Mouse (Mus musculus): ENCODE measurements around the gene Myl12a. TPM values are rescaled to one million over a fixed set of nuclear protein-coding genes. Genes with fewer than 3 reads are reported as not detected.

Gene Myl12a
- total and polyA plus RNA-seq, 3 experiments: 617 to 1,002 (median 822) TPM

DNA sequence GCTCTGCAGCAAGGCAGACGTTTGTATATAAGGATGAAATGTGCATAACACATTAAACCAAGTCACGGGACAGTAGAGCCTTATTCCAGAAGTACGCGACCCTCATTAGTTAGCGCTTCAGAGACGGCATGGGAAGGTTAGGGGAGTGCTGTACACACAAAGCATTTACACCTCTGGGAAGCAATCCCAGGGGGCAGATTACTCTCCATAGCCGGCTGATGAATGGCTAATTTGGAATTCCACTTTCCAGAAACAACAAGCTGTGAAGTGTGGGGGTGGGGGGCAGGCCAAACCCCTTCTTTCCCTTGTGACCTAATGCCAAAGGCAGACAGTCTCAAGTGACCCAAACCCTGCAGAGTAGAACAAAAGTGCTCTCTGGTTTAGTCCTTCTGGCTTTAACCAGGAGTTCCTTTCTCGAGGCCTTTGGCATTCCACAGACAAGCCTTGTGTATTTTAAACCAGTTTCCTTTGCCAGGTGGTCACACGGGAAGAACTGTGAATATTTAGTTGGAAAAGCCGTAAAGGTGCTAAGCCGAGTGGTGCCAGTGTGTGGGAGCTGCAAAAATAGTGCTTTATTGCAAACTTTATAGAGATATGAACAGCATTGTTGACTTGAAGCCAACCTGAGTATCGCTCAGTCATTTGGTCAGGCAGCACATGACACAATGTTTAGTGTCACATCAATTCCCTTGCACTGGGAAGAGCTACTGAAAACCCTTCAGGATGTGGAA lies 37.3 kb upstream of the Myl12a start:
- no peak for TF ChIP-seq EP300 (IDR thresholded peaks at IDR 0.05; ENCODE audit: insufficient read depth, low read depth, low read length)
- TF ChIP-seq CTCF (IDR thresholded peaks at IDR 0.05): no peak
- no peak for TF ChIP-seq POLR2A (IDR thresholded peaks at IDR 0.05; ENCODE audit: insufficient read depth, low read depth, low read length)

DNA sequence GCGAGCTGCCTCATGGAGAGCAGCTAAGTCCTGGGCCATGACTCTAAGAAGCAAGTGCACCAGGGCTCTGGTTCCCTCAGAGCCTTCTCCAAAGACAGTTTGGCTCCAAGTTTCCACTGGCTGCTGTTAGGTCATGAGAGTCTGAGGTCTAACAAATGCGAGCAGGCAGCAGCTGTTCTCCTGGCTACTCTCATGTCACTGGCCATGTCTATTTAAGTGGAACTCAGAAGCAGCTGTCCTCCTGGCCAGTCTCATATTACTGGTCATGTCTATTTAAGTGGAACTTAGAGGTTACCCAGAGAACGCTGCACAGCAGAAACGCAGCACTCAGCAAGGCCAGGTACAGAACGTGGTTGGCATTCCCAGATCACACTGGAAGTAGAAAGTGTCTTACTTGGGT lies 36.1 kb upstream of the Myl12a start:
- 41% methylated on average over 5 of the region's 5 CpGs for WGBS
- TF ChIP-seq EP300 (IDR thresholded peaks at IDR 0.05; ENCODE audit: insufficient read depth, low read depth, low read length) (peak; percentile 97), POLR2A (IDR thresholded peaks at IDR 0.05; ENCODE audit: insufficient read depth, low read depth, low read length) (peak; percentile 38; the same call in 1 of the 2 replicates), CTCF (IDR thresholded peaks at IDR 0.05) (no peak)
- Histone ChIP-seq H3K36me3 (ENCODE audit: control insufficient read depth, insufficient read depth, low read length) (peaks cover 30% of the 10 kb centered on the region), H3K4me3 (no peak overlapping the region), H3K27me3 (ENCODE audit: control insufficient read depth, insufficient read depth, low read length) (no peaks in the 10 kb centered on the region), H3K79me2 (replicated peaks; ENCODE audit: control insufficient read depth, insufficient read depth, low read length) (no peaks in the 10 kb centered on the region), H3K4me1 (ENCODE audit: control insufficient read depth, insufficient read depth, low read length) (peaks cover 12% of the 10 kb centered on the region), H3K9ac (ENCODE audit: low read depth, low read length) (no peak overlapping the region), H3K27ac (peak overlapping the region; percentile 67)
- peak; percentile 49 to 76 for DNase-seq
- intact Hi-C loops (cut with DNase I): no loop called here

More for the DNA sequence above, 37.3 kb upstream of the Myl12a start:
- H3K4me3 ChIP-seq: no peak overlapping the region
- intact Hi-C loops (cut with DNase I): loop anchor here (5.0 kb wide), 1 partner anchor 33 kb away; no protein-coding TSS in a partner anchor
- H3K4me1 ChIP-seq (ENCODE audit: control insufficient read depth, insufficient read depth, low read length): peaks cover 12% of the 10 kb centered on the region
- H3K36me3 ChIP-seq (ENCODE audit: control insufficient read depth, insufficient read depth, low read length): peaks cover 25% of the 10 kb centered on the region
- peak overlapping the region; percentile 38; the same call in 1 of the 2 replicates for H3K9ac ChIP-seq (ENCODE audit: low read depth, low read length)
- DNase-seq: no peak
- peak overlapping the region; percentile 67 for H3K27ac ChIP-seq
- H3K79me2 ChIP-seq (replicated peaks; ENCODE audit: control insufficient read depth, insufficient read depth, low read length): no peaks in the 10 kb centered on the region
- H3K27me3 ChIP-seq (ENCODE audit: control insufficient read depth, insufficient read depth, low read length): no peaks in the 10 kb centered on the region
- WGBS: 33% methylated on average over 12 of the region's 12 CpGs

GRCm38 (mm10) chr17:71037188-71037587 lies 34.5 kb upstream of the Myl12a start:
- intact Hi-C loops (cut with DNase I): no loop called here
- Histone ChIP-seq H3K79me2 (replicated peaks; ENCODE audit: control insufficient read depth, insufficient read depth, low read length) (no peaks in the 10 kb centered on the region), H3K36me3 (ENCODE audit: control insufficient read depth, insufficient read depth, low read length) (peaks cover 30% of the 10 kb centered on the region), H3K27ac (no peak overlapping the region), H3K9ac (ENCODE audit: low read depth, low read length) (no peak overlapping the region), H3K4me3 (no peak overlapping the region), H3K4me1 (ENCODE audit: control insufficient read depth, insufficient read depth, low read length) (peaks cover 12% of the 10 kb centered on the region), H3K27me3 (ENCODE audit: control insufficient read depth, insufficient read depth, low read length) (no peaks in the 10 kb centered on the region)
- no peak for DNase-seq
- no peak for TF ChIP-seq EP300 (IDR thresholded peaks at IDR 0.05; ENCODE audit: insufficient read depth, low read depth, low read length)
- no peak for TF ChIP-seq POLR2A (IDR thresholded peaks at IDR 0.05; ENCODE audit: insufficient read depth, low read depth, low read length)
- no peak for TF ChIP-seq CTCF (IDR thresholded peaks at IDR 0.05)
- WGBS: 67% methylated on average over 7 of the region's 7 CpGs

DNA sequence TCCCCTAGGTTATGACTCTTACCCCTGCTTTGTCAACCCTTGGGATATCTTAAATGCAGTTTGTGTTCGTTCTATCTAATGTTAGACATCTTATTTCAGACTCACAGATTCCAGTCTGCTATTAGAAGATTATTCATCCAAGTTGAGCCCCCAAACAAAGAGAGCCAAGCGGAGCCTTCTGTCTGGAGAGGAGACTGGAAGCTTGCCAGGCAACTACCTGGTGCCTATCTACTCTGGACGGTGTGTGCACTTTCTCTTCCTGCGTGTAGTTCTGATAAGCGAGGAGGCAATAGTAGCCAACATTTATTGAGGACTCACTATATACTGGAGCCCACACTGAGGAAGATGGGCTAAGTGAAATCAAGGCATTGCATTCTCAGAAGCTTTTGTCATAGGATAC lies 31.8 kb upstream of the Myl12a start:
- no peak for DNase-seq

DNA sequence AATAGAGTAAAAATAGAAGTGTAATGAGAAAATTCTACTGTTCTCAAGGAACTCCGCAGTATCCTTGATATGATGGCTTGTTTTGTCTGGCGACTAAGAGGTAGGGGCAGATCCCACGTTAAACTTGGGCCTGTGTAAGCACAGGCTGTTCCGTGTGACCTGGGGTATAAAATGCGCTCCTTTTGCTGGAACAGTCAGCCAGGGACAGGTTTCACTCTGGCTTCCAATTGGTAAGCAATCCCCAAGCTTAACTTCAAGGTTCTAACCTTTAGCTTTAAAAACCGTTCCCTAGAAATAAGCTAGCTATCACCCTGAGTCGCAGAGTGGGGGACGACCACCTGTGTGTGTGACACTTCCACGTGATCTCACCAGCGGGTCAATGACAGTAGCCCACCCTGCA lies 30.0 kb upstream of the Myl12a start:
- Histone ChIP-seq H3K27me3 (ENCODE audit: control insufficient read depth, insufficient read depth, low read length) (no peaks in the 10 kb centered on the region), H3K4me3 (no peak overlapping the region), H3K36me3 (ENCODE audit: control insufficient read depth, insufficient read depth, low read length) (peaks cover 19% of the 10 kb centered on the region), H3K9ac (ENCODE audit: low read depth, low read length) (no peak overlapping the region), H3K79me2 (replicated peaks; ENCODE audit: control insufficient read depth, insufficient read depth, low read length) (no peaks in the 10 kb centered on the region), H3K4me1 (ENCODE audit: control insufficient read depth, insufficient read depth, low read length) (peaks cover 2% of the 10 kb centered on the region; the same call in 1 of the 2 replicates), H3K27ac (no peak overlapping the region)
- no peak for TF ChIP-seq EP300 (IDR thresholded peaks at IDR 0.05; ENCODE audit: insufficient read depth, low read depth, low read length)
- TF ChIP-seq POLR2A (IDR thresholded peaks at IDR 0.05; ENCODE audit: insufficient read depth, low read depth, low read length): no peak
- no peak for TF ChIP-seq CTCF (IDR thresholded peaks at IDR 0.05)
- 63% methylated on average over 10 of the region's 10 CpGs for WGBS
- no peak for DNase-seq
- intact Hi-C loops (cut with DNase I): no loop called here

More for the DNA sequence above, 31.8 kb upstream of the Myl12a start:
- WGBS: 40% methylated on average over 5 of the region's 5 CpGs
- peaks cover 26% of the 10 kb centered on the region for H3K36me3 ChIP-seq (ENCODE audit: control insufficient read depth, insufficient read depth, low read length)
- no peak overlapping the region for H3K4me3 ChIP-seq
- no peak for TF ChIP-seq EP300 (IDR thresholded peaks at IDR 0.05; ENCODE audit: insufficient read depth, low read depth, low read length)
- no peak for TF ChIP-seq CTCF (IDR thresholded peaks at IDR 0.05)
- TF ChIP-seq POLR2A (IDR thresholded peaks at IDR 0.05; ENCODE audit: insufficient read depth, low read depth, low read length): no peak
- H3K27ac ChIP-seq: no peak overlapping the region
- no peaks in the 10 kb centered on the region for H3K27me3 ChIP-seq (ENCODE audit: control insufficient read depth, insufficient read depth, low read length)
- no peak overlapping the region for H3K9ac ChIP-seq (ENCODE audit: low read depth, low read length)
- intact Hi-C loops (cut with DNase I): no loop called here
- H3K79me2 ChIP-seq (replicated peaks; ENCODE audit: control insufficient read depth, insufficient read depth, low read length): no peaks in the 10 kb centered on the region
- H3K4me1 ChIP-seq (ENCODE audit: control insufficient read depth, insufficient read depth, low read length): peaks cover 7% of the 10 kb centered on the region

- intact Hi-C loops (cut with DNase I): no loop called here
- no peak overlapping the region; the same call in 1 of the 2 replicates for H3K27ac ChIP-seq
- H3K79me2 ChIP-seq (replicated peaks; ENCODE audit: control insufficient read depth, insufficient read depth, low read length): no peaks in the 10 kb centered on the region
- WGBS: 62% methylated on average over 3 of the region's 3 CpGs
- H3K36me3 ChIP-seq (ENCODE audit: control insufficient read depth, insufficient read depth, low read length): peaks cover 41% of the 10 kb centered on the region
- DNase-seq: no peak
- no peak overlapping the region for H3K4me3 ChIP-seq
- TF ChIP-seq POLR2A (IDR thresholded peaks at IDR 0.05; ENCODE audit: insufficient read depth, low read depth, low read length) (no peak), CTCF (IDR thresholded peaks at IDR 0.05) (no peak), EP300 (IDR thresholded peaks at IDR 0.05; ENCODE audit: insufficient read depth, low read depth, low read length) (no peak)
- H3K27me3 ChIP-seq (ENCODE audit: control insufficient read depth, insufficient read depth, low read length): no peaks in the 10 kb centered on the region
- H3K4me1 ChIP-seq (ENCODE audit: control insufficient read depth, insufficient read depth, low read length): peaks cover 7% of the 10 kb centered on the region
- no peak overlapping the region for H3K9ac ChIP-seq (ENCODE audit: low read depth, low read length)
Measured at GRCm38 (mm10) chr17:71027186-71027585, 24.5 kb upstream of the Myl12a start.

All from heart, adult 2 months (tissue).